Mouse (Mus musculus) fat pad, adult 2 months (tissue): ENCODE results near the gene 2310050C09Rik.

Experiments
- DNase-seq: peaks from one replicate; pipeline ENCODE4 v3.0.0-alpha.2; 2011; ENCODE audit warnings: low read depth, low spot score; ENCODE audit errors: extremely low read depth

The 2310050C09Rik gene

GRCm38 (mm10) chr3:92870116-92870515 lies at the start of gene 2310050C09Rik:
Gene 2310050C09Rik (minus strand): TSS chr3:92870216.
- no peak for DNase-seq

- no peak for DNase-seq
Observed at GRCm38 (mm10) chr3:92907571-92907970, 37.6 kb upstream of the 2310050C09Rik start.

- DNase-seq: no peak
Observed at GRCm38 (mm10) chr3:92905182-92905581, 35.2 kb upstream of the 2310050C09Rik start.

- DNase-seq: no peak
Observed at GRCm38 (mm10) chr3:92903640-92904039, 33.6 kb upstream of the 2310050C09Rik start.

GRCm38 (mm10) chr3:92902992-92903391 lies 33.0 kb upstream of the 2310050C09Rik start:
- no peak for DNase-seq

GRCm38 (mm10) chr3:92894489-92894888 lies 24.5 kb upstream of the 2310050C09Rik start:
- peak; percentile 58 for DNase-seq

GRCm38 (mm10) chr3:92894063-92894462 lies 24.0 kb upstream of the 2310050C09Rik start:
- peak; percentile 90 for DNase-seq

GRCm38 (mm10) chr3:92874180-92874579 lies 4.2 kb upstream of the 2310050C09Rik start:
- DNase-seq: no peak

GRCm38 (mm10) chr3:92851186-92851585 lies 18.8 kb downstream of the 2310050C09Rik start, which contains the start of gene Lce1l:
Gene Lce1l (minus strand): TSS chr3:92851286.
- no peak for DNase-seq

- DNase-seq: no peak
Observed at GRCm38 (mm10) chr3:92827108-92827507, 42.9 kb downstream of the 2310050C09Rik start, which contains the start of gene Kprp. Gene Kprp (minus strand): TSS chr3:92827247.

GRCm38 (mm10) chr3:92825808-92826207 lies 44.2 kb downstream of the 2310050C09Rik start:
- DNase-seq: no peak
